Mouse (Mus musculus) embryonic fibroblast, embryonic 13.5 days (primary cell): ENCODE measurements around the gene Gm5767. TPM values are rescaled to one million over a fixed set of nuclear protein-coding genes. Genes with fewer than 3 reads are reported as not detected.
"Not testable (repeated sequence)": the region's sequence is repeated elsewhere in the genome, so short reads cannot be mapped to it uniquely, and the experiment has no call there.

Experiments
- H3K27ac ChIP-seq: 2 replicates; pipeline ENCODE4 v1.5.1; 2012; ENCODE audit warnings: low read length, control low read depth, inconsistent platforms; ENCODE audit not compliant: insufficient read depth
- H3K4me1 ChIP-seq: 2 replicates; pipeline ENCODE4 v1.6.1; 2011; ENCODE audit warnings: low read length; ENCODE audit not compliant: control insufficient read depth, insufficient read depth
- H3K4me3 ChIP-seq: 2 replicates; pipeline ENCODE4 v1.5.1; 2011; ENCODE audit warnings: mild to moderate bottlenecking, control low read depth, low read length; ENCODE audit not compliant: insufficient read depth
- CTCF ChIP-seq: IDR thresholded peaks from 2 replicates; pipeline ENCODE4 v1.5.1; 2011; ENCODE audit warnings: mild to moderate bottlenecking, control low read depth, low read length, moderate library complexity, borderline replicate concordance; ENCODE audit not compliant: insufficient read depth
- POLR2A ChIP-seq: IDR thresholded peaks from 2 replicates; pipeline ENCODE4 v1.6.1; 2011; ENCODE audit warnings: low read depth, mild to moderate bottlenecking, control low read depth, low read length, moderate library complexity
- polyA plus RNA-seq: library from polyadenylated mRNA; stranded (reverse); fragments of >200 nt; gene quantifications from 2 replicates; pipeline ENCODE4 v1.2.4, GENCODE M21; 2011; ENCODE audit warnings: low read depth; ENCODE audit not compliant: missing spikeins, insufficient read length

Gene Gm5767
- polyA plus RNA-seq, 1 experiment = not detected

GRCm38 (mm10) chr16:8731630-8732029 lies 51.1 kb downstream of the Gm5767 start:
- no peak overlapping the region for H3K4me3 ChIP-seq
- no peak overlapping the region for H3K27ac ChIP-seq
- TF ChIP-seq CTCF (no peak), POLR2A (no peak)
- H3K4me1 ChIP-seq = peaks cover 10% of the 10 kb centered on the region

GRCm38 (mm10) chr16:8732450-8732849 lies 51.9 kb downstream of the Gm5767 start:
- H3K27ac ChIP-seq, H3K4me3 ChIP-seq, H3K4me1 ChIP-seq: not testable (repeated sequence)

Other genes starting within 250 kb of the Gm5767 start
- 14.3 and 15.6 TPM in 2 replicates for gene Mettl22, start 210.0 kb upstream of the Gm5767 start, polyA plus RNA-seq
- gene Abat, start 167.3 kb upstream of the Gm5767 start, polyA plus RNA-seq = 11.5 and 15.9 TPM in 2 replicates
- 46.7 and 52.7 TPM in 2 replicates for gene Pmm2, start 43.1 kb upstream of the Gm5767 start, polyA plus RNA-seq
- 8.7 and 9.6 TPM in 2 replicates for gene Tmem186, start 43.1 kb upstream of the Gm5767 start, polyA plus RNA-seq
- gene Carhsp1, start 8.6 kb upstream of the Gm5767 start, polyA plus RNA-seq = 61.1 and 74.8 TPM in 2 replicates
- 86.8 and 118 TPM in 2 replicates for gene Usp7, start 111.5 kb downstream of the Gm5767 start, polyA plus RNA-seq
- 90.7 and 102 TPM in 2 replicates for gene 1810013L24Rik, start 149.3 kb downstream of the Gm5767 start, polyA plus RNA-seq